Mouse (Mus musculus): ENCODE data around the gene Gm5105.

The Gm5105 gene

DNA sequence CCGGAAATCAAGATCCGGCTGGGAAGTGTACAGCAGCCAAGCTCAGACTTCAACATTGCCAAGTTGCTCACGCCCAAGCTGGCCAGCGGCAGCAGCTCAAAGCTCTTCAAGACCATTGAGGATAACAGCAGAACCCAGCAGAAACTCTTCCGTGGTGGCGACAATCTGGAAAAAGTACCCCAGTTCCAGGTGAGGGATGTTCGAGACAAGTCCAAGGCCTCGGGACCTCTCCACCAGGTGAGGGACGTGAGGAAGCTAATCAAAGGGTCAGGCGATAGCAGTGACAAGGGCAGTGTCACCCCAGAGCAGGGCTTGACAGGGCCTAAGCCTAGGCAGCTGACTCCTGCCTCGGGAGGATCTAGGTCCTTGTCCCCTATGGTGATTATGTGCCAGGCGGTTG is 915 bp upstream of the Gm5105 start:
- DNase-seq: no peak

DNA sequence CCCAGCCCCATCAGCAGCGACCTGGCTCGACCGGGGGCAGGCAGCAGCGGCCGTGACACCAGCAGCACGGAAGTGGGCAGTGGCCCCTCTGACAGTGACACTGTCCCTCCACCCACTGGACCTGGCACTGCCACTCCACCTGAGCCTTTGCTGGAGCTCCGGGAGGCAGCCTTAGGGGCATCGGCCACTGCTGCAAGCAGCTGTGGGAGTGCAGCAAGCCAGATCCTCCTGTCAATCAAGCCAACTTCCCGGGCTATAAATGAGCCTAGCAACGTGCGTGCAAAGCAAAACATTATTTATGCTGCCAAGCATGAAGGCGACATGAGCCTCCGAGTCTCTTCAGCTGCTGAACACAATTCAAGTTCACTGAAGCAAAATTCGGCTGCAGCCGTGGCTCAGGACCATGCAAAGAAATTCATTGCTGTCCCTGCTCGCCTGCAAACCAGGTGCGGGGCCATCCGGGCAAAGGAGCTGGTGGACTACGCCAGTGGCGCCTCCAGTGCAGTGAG is 786 bp downstream of the Gm5105 start:
- DNase-seq: no peak

DNA sequence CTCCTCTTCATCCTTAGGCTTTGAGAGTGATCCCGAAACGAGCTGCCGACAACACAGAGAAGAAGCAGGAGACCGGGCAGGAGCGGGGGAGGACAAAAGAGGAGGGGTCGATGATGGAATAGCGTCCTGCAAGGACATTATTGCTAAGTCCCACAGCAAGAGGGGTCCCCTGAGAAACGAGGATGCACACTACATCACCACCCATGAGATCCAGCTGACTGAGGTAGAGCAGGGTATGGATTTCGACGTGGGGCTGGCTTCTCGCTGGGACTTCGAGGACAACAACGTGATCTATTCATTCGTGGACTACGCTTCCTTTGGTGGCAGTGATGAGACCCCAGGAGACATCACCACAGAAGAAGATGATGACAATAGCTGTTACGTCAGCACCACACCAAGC is 1.3 kb downstream of the Gm5105 start:
- no peak for DNase-seq

DNA sequence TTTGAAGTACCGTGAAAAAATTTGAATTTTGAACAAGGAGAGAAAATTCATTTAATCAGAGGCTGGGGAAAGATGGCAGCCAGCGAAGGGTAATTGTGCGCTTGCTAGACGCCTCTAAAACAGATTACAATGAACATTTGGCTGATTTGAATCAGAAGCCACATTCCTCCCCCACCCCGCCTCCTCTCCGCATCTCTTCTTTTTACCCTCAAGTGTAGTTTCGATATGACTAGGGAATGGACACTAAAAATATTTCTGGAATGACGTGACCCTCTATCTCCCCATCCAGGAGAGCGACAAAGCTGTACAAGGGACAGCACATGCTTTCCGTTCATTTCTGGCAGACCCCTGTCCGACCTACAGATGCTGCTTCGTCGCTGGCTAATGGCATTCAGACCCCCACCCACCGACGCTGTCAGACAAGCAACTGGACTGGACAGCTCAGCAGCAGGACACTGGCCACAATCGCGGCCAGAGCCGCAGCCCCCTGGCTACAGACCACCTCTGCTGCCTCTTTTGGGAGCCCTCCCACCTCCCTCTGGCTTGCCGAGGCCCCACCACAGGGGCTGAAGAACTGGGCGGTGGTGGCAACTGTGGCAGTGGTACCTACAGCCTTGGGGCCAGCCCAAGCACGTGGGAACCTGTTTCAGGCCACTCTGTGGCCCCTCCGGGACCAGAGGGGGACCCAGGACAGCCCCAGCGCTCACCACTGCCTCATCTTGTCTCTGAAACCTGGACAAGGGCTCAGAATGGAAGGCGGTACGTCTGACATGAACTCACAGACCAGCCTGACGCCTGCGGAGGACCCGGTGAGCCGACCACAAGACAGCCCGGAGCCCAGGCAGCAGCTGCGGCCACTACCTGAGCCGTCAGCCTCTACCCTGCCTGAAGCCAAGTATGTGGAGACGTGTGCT is 2.2 kb downstream of the Gm5105 start, which contains the start of gene 1110002E22Rik:
Gene 1110002E22Rik, plus strand, starts transcription at position 321 of the 914 bp plus-strand sequence.
- DNase-seq: no peak

DNA sequence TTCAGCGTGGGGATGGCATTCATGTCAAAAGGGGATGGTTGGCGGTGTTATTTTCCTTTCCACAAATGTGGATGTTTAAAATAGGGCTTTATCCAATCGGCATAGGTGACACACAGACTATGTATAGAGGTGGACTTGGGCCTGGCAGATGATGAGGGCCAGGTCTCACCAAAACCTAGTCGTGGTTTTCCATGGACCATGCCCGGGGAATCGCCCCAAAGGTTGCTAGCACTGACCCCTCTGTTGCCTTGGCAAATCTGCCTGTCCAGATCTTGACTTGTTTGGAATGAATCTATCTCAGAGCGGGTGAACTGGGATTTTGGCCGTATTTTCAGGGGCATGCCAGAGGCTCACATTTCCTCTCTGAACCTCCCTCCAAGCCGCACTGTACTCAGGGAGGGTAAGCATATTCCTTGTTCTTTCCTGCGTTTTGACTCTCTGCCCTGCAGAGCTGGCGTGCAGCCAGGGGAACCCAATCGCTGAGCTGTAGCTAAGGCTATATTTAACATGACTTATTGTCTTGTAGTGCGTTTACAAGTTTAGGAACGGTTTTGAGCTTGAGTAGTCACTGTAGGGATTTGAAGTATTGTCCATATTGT is 3.4 kb downstream of the Gm5105 start:
- DNase-seq: no peak

DNA sequence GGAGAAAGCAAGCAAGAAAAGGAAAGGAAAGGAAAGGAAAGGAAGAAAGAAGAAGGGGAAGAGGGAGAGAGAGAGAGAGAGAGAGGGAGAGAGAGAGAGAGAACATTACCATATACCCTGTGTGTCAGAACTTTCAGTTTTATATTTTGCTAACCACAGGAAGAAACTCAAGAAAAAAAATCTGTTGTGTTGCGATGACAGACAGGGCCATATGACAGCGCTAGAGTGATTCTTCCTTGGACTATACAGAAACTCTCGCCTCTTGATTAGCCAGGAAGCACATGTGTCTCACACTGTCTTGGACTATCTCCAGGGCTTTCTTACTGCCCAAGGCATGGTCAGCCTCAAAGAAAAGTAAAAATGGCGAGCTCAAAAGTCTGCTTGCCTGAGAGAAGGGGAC is 4.5 kb downstream of the Gm5105 start:
- no peak for DNase-seq

DNA sequence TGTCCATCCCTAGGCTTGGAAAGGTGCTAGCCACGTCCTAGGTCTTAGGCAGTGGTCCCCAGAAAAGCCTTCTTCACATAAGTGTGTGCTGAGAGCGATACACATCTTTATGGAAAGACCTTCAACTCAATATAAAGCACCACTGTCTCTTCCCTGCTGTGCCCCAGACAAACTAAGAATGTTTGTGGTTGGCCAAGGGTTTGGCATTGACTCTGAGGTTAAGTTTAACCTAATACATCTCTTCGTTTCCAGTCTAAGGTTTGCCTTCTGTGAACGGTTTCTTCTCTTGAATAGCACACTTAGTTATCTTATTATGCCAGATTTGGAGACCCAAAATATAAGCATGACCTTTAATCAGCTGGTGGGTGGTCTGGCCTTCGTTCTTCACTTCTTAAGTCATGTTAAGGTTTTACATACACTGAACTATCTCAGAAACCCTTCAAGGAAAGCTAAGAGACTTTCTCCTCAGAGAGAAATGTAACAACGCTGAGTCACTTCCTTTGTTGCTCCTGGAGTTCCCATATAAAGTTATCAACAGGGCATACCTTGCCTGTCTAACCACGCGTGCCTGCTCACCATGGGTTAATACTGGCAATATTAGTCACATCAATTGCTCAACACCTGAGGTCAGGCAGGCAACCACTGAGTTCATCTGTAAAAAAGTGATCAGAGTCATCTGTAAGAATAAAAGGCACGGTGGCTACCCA is 5.8 kb downstream of the Gm5105 start:
- no peak for DNase-seq

DNA sequence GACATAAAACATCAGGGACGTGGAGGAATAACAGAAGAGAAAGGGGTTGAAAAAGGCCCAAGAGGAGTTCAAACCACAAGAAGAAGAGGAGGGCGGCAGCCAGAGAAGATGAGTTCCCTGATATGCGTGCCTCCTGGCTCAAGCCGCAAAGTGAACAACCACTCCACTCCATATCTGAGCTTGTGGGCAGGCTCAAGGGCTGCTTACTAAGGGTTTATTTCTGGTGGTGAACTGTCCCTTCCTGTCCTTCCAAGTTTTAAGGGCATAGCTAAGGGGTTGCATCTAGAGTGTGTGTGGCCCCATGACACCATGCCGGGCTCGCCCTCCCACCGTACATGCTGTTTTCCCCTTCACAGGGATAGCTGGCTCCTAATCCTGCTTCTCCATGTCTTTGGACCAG is 6.8 kb downstream of the Gm5105 start:
- no peak for DNase-seq

DNA sequence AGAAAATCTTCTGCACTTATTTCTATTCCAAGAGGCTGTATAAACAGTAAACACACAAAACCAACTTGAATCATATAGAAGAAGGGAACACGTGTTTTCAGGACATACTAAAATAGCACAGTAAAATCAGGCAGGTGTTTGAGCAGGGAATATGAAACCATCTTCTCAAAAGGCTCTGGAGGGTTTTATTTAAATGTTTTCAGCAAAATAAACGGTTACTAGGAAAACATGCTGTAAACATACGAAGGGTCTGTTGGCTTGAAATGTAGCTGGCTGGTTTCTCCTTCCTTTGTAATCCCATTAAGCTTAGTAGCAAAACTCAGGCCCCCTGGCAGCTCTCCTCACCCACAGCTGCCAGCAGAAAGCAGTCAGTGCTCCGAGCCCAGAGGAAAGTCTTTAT is 9.0 kb downstream of the Gm5105 start:
- no peak for DNase-seq

DNA sequence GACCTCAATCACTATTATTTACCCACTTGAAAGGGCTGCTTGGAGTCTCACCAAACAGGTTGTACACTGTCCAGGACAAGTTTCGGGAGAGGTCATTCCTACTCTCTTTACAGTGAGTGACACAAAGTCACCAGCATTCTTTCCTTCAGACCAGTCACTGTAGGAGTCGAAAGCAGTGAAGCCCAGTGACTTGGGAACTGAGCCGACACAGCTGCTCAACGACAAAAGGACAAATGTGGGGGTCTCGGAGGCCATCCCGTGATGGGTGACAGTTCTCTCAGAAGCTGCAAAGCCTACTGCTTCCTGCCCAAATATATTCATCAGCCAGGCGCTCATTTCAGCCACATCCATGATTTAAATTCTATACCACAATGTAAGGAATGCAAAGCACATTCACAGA is 10.2 kb downstream of the Gm5105 start:
- no peak for DNase-seq

DNA sequence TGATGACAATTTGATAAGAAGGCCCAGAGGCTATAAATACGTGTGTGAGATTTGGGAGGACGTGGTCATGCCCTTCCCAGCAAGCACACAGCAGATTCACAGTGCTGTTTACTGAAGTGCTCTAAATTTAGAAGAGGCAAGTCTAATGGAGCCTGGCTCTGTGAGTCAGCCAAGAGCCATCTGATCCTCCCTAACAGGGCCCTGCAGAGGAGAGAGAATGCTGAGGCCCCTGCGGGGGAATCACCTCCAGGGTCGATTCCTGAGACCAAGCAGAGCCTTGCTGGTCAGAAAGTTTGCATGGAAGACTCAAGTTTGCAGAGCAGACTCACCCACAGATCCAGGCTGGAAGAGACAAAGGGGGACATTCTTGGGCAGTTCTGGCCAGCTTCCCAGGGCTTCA is 13.2 kb downstream of the Gm5105 start:
- DNase-seq: no peak

DNA sequence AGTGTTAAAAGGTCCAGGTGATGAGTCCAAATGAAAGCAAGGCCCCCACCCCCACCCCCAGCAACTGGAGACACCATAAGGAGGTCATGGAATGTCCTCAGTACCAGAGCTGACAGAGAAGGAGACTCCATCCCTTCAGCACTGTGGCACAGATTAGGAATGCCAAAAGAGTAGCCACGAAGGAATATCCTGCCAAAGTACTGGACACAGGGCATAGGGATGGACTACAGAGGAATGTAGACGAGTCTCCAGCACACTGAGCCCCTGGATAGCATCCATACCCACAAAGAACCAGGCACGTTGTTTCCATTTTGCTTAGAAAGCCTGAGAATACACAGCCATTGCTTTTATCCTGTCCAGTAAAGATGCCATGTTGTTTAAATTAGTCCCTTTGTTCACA is 15.8 kb downstream of the Gm5105 start:
- DNase-seq: no peak

DNA sequence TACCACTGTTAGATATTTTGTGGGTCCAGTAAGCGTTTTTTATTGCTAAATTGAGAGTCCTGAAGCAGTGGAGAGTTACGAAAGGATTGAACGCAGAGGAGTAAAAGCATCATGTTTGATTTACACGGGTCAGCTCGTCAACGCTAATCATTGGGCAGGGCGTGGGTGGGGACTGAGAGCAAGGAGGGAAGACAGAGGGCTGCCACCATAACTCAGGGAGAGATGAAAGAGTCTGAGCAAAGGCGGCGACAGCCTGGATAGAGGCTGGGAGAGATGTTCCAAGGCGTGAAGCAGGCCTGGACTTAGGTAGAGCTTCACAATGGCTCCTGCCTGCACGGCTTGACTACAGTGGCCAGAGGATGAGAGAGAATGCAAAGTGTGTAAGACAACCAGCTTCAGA is 16.4 kb downstream of the Gm5105 start:
- DNase-seq: no peak

DNA sequence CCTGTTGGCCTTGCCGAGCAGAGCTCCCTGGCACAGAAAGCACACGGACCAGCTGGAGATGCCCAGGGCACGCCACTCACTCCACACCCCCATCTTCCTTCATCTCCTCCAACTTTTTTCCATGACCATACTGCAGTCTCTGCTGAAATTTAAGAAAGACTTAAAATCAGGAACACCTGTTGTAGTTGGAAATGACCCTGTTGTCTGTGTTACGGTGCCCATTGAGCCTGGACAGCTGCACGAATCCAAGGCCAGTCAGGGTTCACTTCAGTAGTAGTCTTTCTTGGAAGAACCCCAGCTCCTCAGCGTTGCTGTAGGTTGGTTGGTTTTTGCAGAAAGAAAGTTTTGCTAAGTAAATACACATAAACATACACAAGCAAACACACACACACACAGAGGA is 17.6 kb downstream of the Gm5105 start:
- DNase-seq: no peak

DNA sequence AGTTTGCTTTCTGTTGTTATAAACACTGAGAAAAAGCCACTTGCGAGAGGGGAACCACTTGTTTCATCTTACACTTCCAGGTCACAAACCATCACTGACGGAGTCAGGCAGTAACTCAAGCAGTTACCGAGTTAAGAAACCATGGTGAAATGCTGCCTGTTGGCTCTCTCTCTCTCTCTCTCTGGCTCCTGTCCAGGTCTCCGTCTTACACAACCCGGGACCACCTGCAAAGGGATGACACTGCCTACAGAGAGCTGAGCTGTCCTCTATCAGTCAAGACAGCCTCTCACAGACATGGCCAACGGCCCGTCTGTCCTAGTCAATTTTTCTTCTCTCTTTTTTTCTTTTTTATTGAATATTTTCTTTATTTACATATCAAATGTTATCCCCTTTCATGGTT is 23.9 kb downstream of the Gm5105 start:
- DNase-seq: no peak

DNA sequence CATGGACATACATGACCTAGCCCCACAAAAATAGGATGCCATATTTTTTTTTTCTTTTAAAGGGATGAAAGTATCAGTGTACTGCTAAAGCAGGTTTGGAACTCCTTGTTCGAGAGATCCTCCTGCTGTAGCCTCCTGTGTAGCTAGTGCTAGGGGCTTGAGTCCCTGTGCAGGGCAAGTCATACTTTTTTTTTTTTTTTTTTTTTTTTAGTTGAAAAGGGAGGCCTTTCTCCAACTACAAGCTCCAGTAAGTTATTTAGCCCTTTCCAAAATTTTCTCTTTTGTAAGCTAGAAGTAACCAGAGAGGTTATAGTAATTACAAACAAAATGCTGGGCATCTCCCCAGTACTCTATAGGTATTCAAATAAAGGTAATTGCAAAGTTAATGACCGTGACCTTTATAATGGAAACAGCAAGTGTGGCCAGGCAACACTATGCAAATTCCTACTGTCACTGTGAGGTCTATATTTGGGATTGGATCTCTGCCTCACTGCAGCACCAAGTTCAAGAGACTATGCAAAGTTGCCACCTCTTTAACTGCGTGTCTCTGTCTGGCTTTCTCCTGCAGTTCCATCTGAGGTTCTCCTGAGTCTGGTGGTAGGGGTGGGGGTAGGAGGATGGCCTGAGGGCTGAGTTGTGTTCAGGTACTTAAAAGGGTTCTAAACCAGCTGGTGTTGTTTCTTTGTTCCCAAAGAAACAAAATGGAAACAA is 25.4 kb downstream of the Gm5105 start:
- no peak for DNase-seq

DNA sequence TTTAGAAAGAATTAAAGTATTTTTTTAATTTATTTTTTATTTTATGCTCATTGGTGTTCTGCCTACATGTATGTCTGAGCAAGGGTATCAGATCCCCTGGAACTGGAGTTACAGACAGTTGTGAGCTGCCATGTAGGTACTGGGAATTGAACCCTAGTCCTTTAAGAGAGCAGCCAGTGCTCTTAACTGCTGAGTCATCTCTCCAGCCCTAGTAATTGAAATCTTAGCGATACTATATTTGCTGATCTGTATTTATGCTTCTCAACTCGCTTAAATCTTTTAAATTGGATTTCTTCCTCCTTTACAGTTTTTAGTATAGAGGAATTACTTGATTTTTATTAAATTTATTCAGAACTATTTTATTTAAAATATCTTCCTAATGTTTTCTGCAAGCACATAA is 26.2 kb downstream of the Gm5105 start:
- no peak for DNase-seq

DNA sequence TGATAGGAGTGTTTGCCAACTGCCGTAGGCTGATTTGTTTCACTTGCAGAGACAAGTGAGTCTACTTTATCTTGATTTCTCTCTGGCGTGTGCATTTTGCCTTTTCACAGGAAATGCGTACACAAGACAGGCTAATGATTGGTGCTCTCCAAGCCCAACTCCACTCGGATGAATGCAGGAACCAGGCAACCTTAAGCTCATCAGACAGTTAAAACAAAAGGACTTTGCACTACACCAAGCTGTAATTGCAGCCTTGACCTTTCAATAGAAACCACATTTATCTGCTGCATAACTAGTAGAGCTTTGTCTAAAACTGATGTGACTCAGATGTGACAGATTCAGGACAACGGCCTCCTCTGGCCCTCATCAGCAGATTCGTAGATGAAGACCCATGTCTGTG is 33.2 kb downstream of the Gm5105 start:
- no peak for DNase-seq

DNA sequence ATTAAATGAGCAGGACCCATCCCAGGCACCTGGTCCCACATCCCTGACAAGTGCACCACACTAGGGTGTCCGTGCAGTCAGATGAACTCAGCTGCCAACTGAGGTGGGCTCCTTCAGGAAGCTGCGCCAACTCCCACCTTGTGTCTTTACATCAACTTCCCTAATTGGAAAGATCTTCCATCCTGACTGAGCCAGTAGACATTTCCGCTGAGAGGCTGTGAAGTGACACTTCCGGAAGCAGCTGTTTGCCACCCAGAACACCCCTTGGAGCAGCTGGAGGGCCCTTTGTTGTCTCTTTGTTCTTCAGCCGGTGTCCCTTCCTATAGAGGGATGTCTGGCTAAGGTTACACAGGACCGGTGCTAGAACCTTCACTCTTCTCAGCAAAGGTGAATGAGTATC is 36.6 kb downstream of the Gm5105 start:
- no peak for DNase-seq

DNA sequence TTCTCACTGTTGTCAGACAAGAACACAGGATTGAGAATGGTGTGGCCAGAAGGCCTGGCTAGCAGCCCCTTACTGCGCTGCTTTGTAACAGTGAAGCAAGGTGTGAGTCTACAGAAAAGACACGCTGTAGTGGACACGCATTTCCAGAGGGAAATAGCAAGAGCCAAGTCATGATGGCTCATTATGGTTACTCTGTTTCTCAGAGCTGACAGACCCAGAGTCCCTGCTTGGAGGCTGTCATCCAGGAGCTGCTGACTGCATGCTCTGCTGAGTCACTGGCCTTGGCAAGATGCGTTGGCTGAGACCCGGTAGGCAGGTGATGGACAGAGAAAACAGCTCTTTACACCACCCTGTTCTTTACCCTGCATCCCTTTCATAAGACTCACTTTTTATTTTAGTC is 37.8 kb downstream of the Gm5105 start:
- no peak for DNase-seq

DNA sequence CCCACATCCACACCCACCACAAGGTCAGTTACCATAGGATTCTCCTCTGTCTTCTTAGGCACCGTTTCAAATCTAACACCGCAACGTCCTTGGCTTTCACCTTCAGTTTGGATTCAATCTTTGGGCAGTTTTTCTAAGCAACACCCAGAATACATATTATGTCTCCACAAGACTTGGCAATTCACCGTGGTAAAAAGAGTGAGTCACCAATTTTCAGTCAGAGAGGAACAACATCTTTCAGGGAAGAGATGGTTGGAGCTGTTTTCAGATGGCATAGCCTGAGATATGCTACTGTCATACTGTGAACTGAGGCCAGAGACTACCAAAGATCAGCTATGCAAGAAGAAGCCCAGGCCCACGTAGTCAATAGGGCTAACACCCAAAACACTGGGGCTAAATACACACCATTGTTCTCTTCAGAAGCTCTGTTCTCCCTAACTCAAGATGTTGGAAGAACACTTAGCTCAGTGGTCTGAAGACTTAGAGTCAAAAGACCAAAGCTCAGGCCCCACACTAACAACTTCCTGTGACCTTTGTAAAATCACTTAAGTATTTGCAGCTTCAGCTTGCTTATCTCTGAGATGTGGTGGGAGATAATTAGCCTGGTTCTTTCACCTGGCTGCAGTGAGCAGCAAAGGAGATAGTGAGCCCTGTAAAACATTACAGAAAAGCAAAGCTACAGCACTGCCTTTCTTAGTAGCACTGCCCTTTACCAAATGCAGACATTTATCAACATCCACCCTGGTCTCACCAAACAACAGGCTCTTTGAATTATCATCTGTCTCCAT is 39.4 kb downstream of the Gm5105 start:
- no peak for DNase-seq

DNA sequence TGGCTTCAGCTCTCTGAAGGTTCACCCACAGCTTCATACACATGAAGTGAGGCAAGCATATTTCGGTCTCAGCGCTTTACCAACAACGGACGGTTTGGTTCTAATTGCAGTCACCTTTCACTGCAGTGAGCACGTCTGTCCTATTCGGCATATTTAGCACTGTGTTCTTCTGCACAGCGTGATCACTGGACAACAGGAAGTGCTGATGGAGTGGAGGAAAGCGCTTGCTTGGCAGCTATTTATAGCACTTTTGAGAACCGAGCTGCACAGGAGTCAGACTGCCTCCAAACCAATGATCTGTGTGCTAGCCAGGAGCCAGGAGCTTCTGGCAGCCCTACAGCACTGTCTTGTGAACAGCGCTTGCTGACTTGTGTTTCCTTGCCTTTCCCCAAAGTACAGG is 40.9 kb downstream of the Gm5105 start:
- no peak for DNase-seq
